Mouse (Mus musculus) midbrain, embryonic 11.5 days (tissue): ENCODE data around the gene Arel1. TPM values are rescaled to one million over a fixed set of nuclear protein-coding genes. Genes with fewer than 3 reads are reported as not detected.

Source experiments
- ATAC-seq: fragments of 200-750 bp; cut with Nextera tagmentation; 2 replicates; pipeline ENCODE4 v1.8.0; 2017; ENCODE audit warnings: moderate TSS enrichment, moderate library complexity; ENCODE audit not compliant: low FRiP score
- DNase-seq: peaks from one replicate; pipeline ENCODE4 v3.0.0; 2015; ENCODE audit warnings: low spot score; ENCODE audit errors: missing footprints
- H3K27ac ChIP-seq: fragments of 300-500 bp; sonication (generic); 2 replicates; pipeline ENCODE4 v1.5.1; 2014; ENCODE audit warnings: low read depth, low read length
- H3K27me3 ChIP-seq: fragments of 300-500 bp; sonication (generic); 2 replicates; pipeline ENCODE4 v1.6.1; 2014; ENCODE audit warnings: mild to moderate bottlenecking, low read length, moderate library complexity, mixed read lengths; ENCODE audit not compliant: control insufficient read depth, insufficient read depth
- H3K36me3 ChIP-seq: fragments of 300-500 bp; sonication (generic); 2 replicates; pipeline ENCODE4 v1.6.1; 2014; ENCODE audit warnings: mild to moderate bottlenecking, low read length, moderate library complexity, mixed read lengths; ENCODE audit not compliant: control insufficient read depth, insufficient read depth
- H3K4me1 ChIP-seq: fragments of 300-500 bp; sonication (generic); 2 replicates; pipeline ENCODE4 v1.6.1; 2014; ENCODE audit warnings: low read length; ENCODE audit not compliant: control insufficient read depth, insufficient read depth
- H3K4me2 ChIP-seq: fragments of 300-500 bp; sonication (generic); 2 replicates; pipeline ENCODE4 v1.6.1; 2014; ENCODE audit warnings: mild to moderate bottlenecking, moderate library complexity
- H3K4me3 ChIP-seq: fragments of 300-500 bp; sonication (generic); 2 replicates; pipeline ENCODE4 v1.5.1; 2014; ENCODE audit warnings: low read depth, low read length
- H3K9ac ChIP-seq: fragments of 300-500 bp; sonication (generic); 2 replicates; pipeline ENCODE4 v1.6.1; 2014; ENCODE audit warnings: low read length
- H3K9me3 ChIP-seq: fragments of 300-500 bp; sonication (generic); 2 replicates; pipeline ENCODE4 v1.6.1; 2016; ENCODE audit warnings: low read length; ENCODE audit not compliant: control insufficient read depth
- WGBS: fragments of 180-500 bp; shearing (Covaris S2); extraction: QIAGEN DNeasy Blood & Tissue Kit; methylation state at CpG from one replicate; pipeline ENCODE4 v1.1.7; 2014; 5-methylcytosine and 5-hydroxymethylcytosine counted together
- polyA plus RNA-seq: library from polyadenylated mRNA; unstranded; fragments of >200 nt; fragmentation: Nextera tagmentation; extraction: Ambion mirVana; gene quantifications from 2 replicates; pipeline ENCODE4 v1.2.1, GENCODE M21; 2014

Gene Arel1
- polyA plus RNA-seq = 24.3 and 24.4 TPM in 2 replicates

GRCm38 (mm10) chr12:84970428-84971096 is at the start of gene Arel1, which contains the start of gene Fcf1:
Gene Arel1 (minus strand): TSS chr12:84970900.
Gene Fcf1 (plus strand): TSS chr12:84970897.
- DNase-seq (peak; percentile 98), ATAC-seq (peak; percentile 64)
- no peaks in the 10 kb centered on the region for H3K9me3 ChIP-seq
- H3K4me1 ChIP-seq = peaks cover 11% of the 10 kb centered on the region
- H3K4me2 ChIP-seq = peak within 1 kb of the TSS; percentile 82
- H3K9ac ChIP-seq = peak within 1 kb of the TSS; percentile 85
- H3K4me3 ChIP-seq = peak within 1 kb of the TSS; percentile 89
- no peak within 1 kb of the TSS for H3K27ac ChIP-seq
- under 1% methylated on average over 42 of the region's 42 CpGs for WGBS
- H3K27me3 ChIP-seq = no peaks in the 10 kb centered on the region
- H3K36me3 ChIP-seq = peaks cover 4% of the 10 kb centered on the region; the same call in 1 of the 2 replicates

GRCm38 (mm10) chr12:85012185-85012584 is 41.5 kb upstream of the Arel1 start:
- no peak overlapping the region for H3K4me2 ChIP-seq
- ATAC-seq (no peak), DNase-seq (no peak)
- WGBS = 95% methylated on average over 2 of the region's 2 CpGs
- H3K9me3 ChIP-seq = no peaks in the 10 kb centered on the region; the same call in 1 of the 2 replicates
- no peak overlapping the region for H3K9ac ChIP-seq
- H3K4me3 ChIP-seq = no peak overlapping the region
- H3K27ac ChIP-seq = no peak overlapping the region
- H3K4me1 ChIP-seq = no peaks in the 10 kb centered on the region
- H3K36me3 ChIP-seq = peaks cover 10% of the 10 kb centered on the region; the same call in 1 of the 2 replicates
- H3K27me3 ChIP-seq = no peaks in the 10 kb centered on the region

DNA sequence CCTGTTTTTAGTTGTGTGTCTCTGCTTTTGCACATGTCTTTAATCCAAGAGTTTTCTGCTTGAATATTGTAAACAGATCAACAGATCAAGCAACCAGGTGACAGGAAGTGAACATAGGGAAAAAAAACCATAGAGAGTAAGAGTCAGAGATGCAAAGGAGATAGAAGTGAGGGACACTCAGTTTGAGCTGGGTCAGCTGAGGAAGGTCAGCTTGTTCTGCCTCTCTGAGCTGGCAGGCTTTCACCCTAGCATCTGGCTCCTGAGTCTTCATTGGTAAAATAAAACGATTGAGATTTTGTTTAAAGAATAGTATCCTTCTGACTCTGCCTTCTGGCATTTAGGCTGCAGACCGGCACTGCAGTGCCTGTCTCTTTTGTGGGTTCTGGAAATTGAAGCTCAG is 39.8 kb upstream of the Arel1 start:
- peaks cover 10% of the 10 kb centered on the region; the same call in 1 of the 2 replicates for H3K36me3 ChIP-seq
- 91% methylated on average over 2 of the region's 2 CpGs for WGBS
- no peak for ATAC-seq

DNA sequence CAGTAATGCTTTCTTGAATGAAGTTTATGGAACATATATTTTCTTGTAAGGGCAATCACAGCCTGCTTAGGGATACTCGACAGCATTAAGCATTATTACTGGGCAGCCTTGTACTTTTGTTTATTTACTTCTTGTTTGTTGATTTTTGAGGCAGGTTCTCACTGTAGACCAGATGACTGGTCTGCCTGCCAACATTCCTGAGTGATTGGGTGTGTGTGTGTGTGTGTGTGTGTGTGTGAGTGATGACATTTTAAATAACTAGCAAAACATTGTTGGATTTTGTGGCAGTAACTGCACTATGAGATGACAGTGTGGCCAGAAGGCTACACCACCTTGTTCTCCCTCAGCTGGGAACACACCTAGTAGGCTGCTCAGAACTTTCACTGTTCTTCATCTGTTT is 39.1 kb upstream of the Arel1 start:
- Histone ChIP-seq H3K27ac (no peak overlapping the region), H3K4me2 (no peak overlapping the region), H3K4me1 (no peaks in the 10 kb centered on the region), H3K9me3 (no peaks in the 10 kb centered on the region; the same call in 1 of the 2 replicates), H3K4me3 (no peak overlapping the region), H3K9ac (no peak overlapping the region), H3K27me3 (no peaks in the 10 kb centered on the region), H3K36me3 (peaks cover 4% of the 10 kb centered on the region; the same call in 1 of the 2 replicates)
- DNase-seq = peak; percentile 72
- WGBS = 97% methylated on average over 1 of the region's 1 CpGs
- no peak for ATAC-seq

More for the DNA sequence above, 39.8 kb upstream of the Arel1 start:
- no peaks in the 10 kb centered on the region; the same call in 1 of the 2 replicates for H3K9me3 ChIP-seq
- no peaks in the 10 kb centered on the region for H3K4me1 ChIP-seq
- H3K27ac ChIP-seq = no peak overlapping the region
- H3K27me3 ChIP-seq = no peaks in the 10 kb centered on the region
- no peak overlapping the region for H3K4me2 ChIP-seq
- DNase-seq = peak; percentile 77
- no peak overlapping the region for H3K4me3 ChIP-seq
- no peak overlapping the region for H3K9ac ChIP-seq

DNA sequence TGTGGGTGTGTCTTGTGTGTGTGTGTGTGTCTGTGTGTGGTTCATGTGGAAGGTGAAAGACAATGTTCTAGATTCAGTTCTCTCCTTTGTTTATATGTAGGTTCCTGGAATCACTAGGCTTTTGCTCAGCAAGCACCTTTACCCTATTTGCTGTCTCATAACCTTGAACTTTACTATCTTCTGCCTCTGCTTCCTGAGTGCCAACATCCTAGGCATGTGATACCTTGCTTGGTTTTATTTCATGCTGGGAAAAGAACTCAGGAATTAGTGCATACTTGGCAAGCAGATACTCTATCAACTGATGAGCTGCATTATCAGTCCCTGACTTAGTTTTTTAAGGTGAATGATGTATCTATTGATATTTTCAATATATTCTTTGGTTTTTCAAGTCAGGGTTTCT is 36.3 kb upstream of the Arel1 start:
- ATAC-seq (no peak), DNase-seq (no peak)
- Histone ChIP-seq H3K9me3 (no peaks in the 10 kb centered on the region; the same call in 1 of the 2 replicates), H3K4me1 (no peaks in the 10 kb centered on the region), H3K27me3 (no peaks in the 10 kb centered on the region), H3K4me3 (no peak overlapping the region), H3K36me3 (no peaks in the 10 kb centered on the region), H3K4me2 (no peak overlapping the region), H3K9ac (no peak overlapping the region), H3K27ac (no peak overlapping the region)

DNA sequence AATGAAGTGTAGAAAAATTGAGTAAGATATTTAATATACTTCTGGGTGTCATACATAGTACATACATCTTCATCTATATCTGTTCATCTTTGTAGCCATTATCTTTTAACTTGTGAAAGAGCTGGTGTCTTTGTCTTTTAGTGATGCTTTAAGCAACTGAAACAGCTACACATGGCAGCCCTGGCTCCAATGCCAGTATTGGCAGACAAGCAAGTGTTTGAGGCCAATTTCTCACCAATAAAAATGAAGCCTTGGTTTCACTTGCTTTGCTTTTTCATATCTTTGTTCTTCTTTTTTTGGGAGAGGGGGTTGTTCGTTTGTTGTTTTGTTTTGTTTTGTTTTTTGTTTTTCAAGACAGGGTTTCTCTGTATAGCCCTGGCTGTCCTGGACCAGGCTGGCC is 35.5 kb upstream of the Arel1 start:
- no peak overlapping the region for H3K4me3 ChIP-seq
- no peak for DNase-seq

GRCm38 (mm10) chr12:84999053-84999452 is 28.4 kb upstream of the Arel1 start:
- Histone ChIP-seq H3K4me3 (peak overlapping the region; percentile 96; the same call in 1 of the 2 replicates), H3K4me1 (peaks cover 14% of the 10 kb centered on the region), H3K4me2 (peak overlapping the region; percentile 94), H3K9ac (no peak overlapping the region), H3K27me3 (no peaks in the 10 kb centered on the region), H3K9me3 (no peaks in the 10 kb centered on the region), H3K27ac (no peak overlapping the region), H3K36me3 (no peaks in the 10 kb centered on the region)
- no peak for ATAC-seq
- no peak for DNase-seq

More for the DNA sequence above, 35.5 kb upstream of the Arel1 start:
- Histone ChIP-seq H3K4me1 (no peaks in the 10 kb centered on the region), H3K9me3 (no peaks in the 10 kb centered on the region; the same call in 1 of the 2 replicates), H3K27ac (no peak overlapping the region), H3K9ac (no peak overlapping the region), H3K4me2 (no peak overlapping the region), H3K36me3 (no peaks in the 10 kb centered on the region), H3K27me3 (no peaks in the 10 kb centered on the region)
- WGBS = 88% methylated on average over 1 of the region's 1 CpGs
- no peak for ATAC-seq

DNA sequence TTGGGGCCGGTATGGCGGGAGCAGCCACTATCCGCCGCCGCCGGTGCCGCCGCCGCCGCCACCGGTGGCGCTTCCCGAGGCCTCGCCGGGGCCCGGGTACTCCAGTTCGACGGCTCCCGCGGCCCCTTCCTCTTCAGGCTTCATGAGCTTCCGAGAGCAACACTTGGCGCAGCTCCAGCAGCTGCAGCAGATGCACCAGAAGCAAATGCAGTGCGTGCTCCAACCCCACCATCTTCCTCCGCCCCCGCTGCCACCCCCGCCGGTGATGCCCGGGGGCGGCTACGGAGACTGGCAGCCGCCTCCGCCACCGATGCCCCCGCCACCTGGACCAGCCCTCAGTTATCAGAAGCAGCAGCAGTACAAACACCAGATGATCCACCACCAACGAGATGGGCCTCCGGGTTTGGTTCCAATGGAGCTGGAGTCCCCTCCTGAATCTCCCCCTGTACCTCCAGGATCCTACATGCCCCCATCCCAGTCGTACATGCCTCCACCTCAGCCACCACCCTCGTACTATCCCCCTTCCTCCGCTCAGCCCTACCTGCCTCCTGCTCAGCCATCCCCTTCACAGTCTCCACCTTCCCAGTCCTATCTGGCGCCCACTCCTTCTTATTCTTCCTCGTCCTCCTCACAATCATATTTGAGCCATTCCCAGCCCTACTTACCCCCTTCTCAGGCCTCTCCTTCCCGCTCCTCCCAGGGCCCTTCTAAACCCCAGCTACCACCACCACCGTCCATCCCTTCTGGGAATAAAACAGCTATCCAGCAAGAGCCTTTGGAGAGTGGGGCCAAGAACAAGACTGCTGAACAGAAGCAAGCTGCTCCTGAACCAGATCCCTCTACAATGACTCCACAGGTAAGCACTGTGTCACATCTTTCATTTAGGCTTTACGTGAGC is 26.1 kb upstream of the Arel1 start:
- ATAC-seq = peak; percentile 72
- Histone ChIP-seq H3K4me1 (peaks cover 14% of the 10 kb centered on the region), H3K4me3 (peak overlapping the region; percentile 96), H3K9me3 (no peaks in the 10 kb centered on the region), H3K9ac (peak overlapping the region; percentile 99), H3K36me3 (no peaks in the 10 kb centered on the region), H3K4me2 (peak overlapping the region; percentile 94), H3K27me3 (no peaks in the 10 kb centered on the region), H3K27ac (peak overlapping the region; percentile 48)
- DNase-seq = peak; percentile 94
- WGBS = 1% methylated on average over 44 of the region's 44 CpGs

- Histone ChIP-seq H3K4me2 (peak within 1 kb of the TSS; percentile 94), H3K27ac (peak within 1 kb of the TSS; percentile 48), H3K27me3 (no peaks in the 10 kb centered on the region), H3K4me3 (peak within 1 kb of the TSS; percentile 96), H3K9me3 (no peaks in the 10 kb centered on the region), H3K9ac (peak within 1 kb of the TSS; percentile 99), H3K36me3 (no peaks in the 10 kb centered on the region), H3K4me1 (peaks cover 14% of the 10 kb centered on the region)
- ATAC-seq = peak; percentile 97
- DNase-seq = peak; percentile 99
- under 1% methylated on average over 45 of the region's 45 CpGs for WGBS
Observed at GRCm38 (mm10) chr12:84996083-84996496, 25.4 kb upstream of the Arel1 start, which contains the start of gene Ylpm1. Gene Ylpm1 (plus strand): TSS chr12:84996321.
